Mouse (Mus musculus) CH12.LX (cell line): ENCODE measurements around the gene Emp1. TPM values are rescaled to one million over a fixed set of nuclear protein-coding genes. Genes with fewer than 3 reads are reported as not detected.

Source experiments
- DNase-seq: peaks from one replicate; pipeline ENCODE4 v3.0.0-alpha.2; 2013; ENCODE audit errors: extremely low read depth
- H3K27ac ChIP-seq: 2 replicates; pipeline ENCODE4 v1.5.1; 2012; ENCODE audit warnings: low read depth, mild to moderate bottlenecking, control low read depth, moderate library complexity; ENCODE audit not compliant: insufficient read depth
- H3K27me3 ChIP-seq: replicated peaks from 2 replicates; pipeline ENCODE3; 2012; ENCODE audit warnings: inconsistent platforms
- H3K36me3 ChIP-seq, 2 experiments: replicated peaks in 1 of 2; 2 replicates each; pipeline versions ENCODE3 to v1.6.1; 2012; ENCODE audit warnings: inconsistent platforms in 1 of 2, low read length in 1 of 2, mild to moderate bottlenecking in 1 of 2, mixed read lengths in 1 of 2, moderate library complexity in 1 of 2; ENCODE audit not compliant: control insufficient read depth in 1 of 2, insufficient read depth in 1 of 2
- H3K4me1 ChIP-seq, 2 experiments: 2 replicates each; pipeline ENCODE4 v1.6.1; 2012; ENCODE audit warnings: inconsistent platforms in 1 of 2, moderate library complexity in 1 of 2; ENCODE audit not compliant: insufficient read depth in 2 of 2, control insufficient read depth in 1 of 2
- H3K4me2 ChIP-seq: 2 replicates; pipeline ENCODE4 v1.6.1; 2012; ENCODE audit warnings: low read depth, mild to moderate bottlenecking, control low read depth; ENCODE audit not compliant: poor library complexity, insufficient read depth, severe bottlenecking
- H3K4me3 ChIP-seq, 3 experiments: fragments of 150-350 bp in 1 of 3; sonication (generic) in 1 of 3; replicated peaks in 1 of 3; 2 replicates each; pipeline versions ENCODE3 to v1.5.1; 2011 to 2012; ENCODE audit warnings: low read depth in 2 of 3, low read length in 2 of 3, mild to moderate bottlenecking in 2 of 3, moderate library complexity in 2 of 3, control low read depth in 1 of 3, improper control_type of control experiment in 1 of 3, inconsistent platforms in 1 of 3, mixed read lengths in 1 of 3; ENCODE audit not compliant: poor library complexity in 1 of 3
- H3K79me2 ChIP-seq: replicated peaks from 2 replicates; pipeline ENCODE4 v1.6.1; 2012; ENCODE audit warnings: mild to moderate bottlenecking, moderate library complexity; ENCODE audit not compliant: control insufficient read depth, poor library complexity, insufficient read depth, severe bottlenecking; ENCODE audit errors: extremely low read depth
- H3K9ac ChIP-seq: 2 replicates; pipeline ENCODE4 v1.6.1; 2012; ENCODE audit warnings: low read depth, mild to moderate bottlenecking, control low read depth, moderate library complexity; ENCODE audit not compliant: insufficient read depth
- H3K9me3 ChIP-seq: replicated peaks from 2 replicates; pipeline ENCODE3; 2012; ENCODE audit warnings: low read length, inconsistent platforms, mixed read lengths
- E2F4 ChIP-seq: IDR thresholded peaks from 2 replicates; pipeline ENCODE4 v1.6.1; 2011; ENCODE audit warnings: low read depth, low read length, improper control_type of control experiment; ENCODE audit not compliant: insufficient replicate concordance
- EP300 ChIP-seq: IDR thresholded peaks from 2 replicates; pipeline ENCODE4 v1.6.1; 2011; ENCODE audit warnings: low read length, improper control_type of control experiment
- ETS1 ChIP-seq: conservative IDR thresholded peaks from 2 replicates; pipeline ENCODE4 v1.6.1; 2012; ENCODE audit warnings: low read depth, mild to moderate bottlenecking, inconsistent platforms, low read length, improper control_type of control experiment, moderate library complexity
- GABPA ChIP-seq: IDR thresholded peaks from 2 replicates; pipeline ENCODE4 v1.6.1; 2012; ENCODE audit warnings: low read depth, low read length, improper control_type of control experiment, inconsistent platforms; ENCODE audit not compliant: insufficient replicate concordance
- HCFC1 ChIP-seq: IDR thresholded peaks from 2 replicates; pipeline ENCODE4 v1.6.1; 2012; ENCODE audit warnings: low read depth, mild to moderate bottlenecking, inconsistent platforms, low read length, improper control_type of control experiment
- IRF4 ChIP-seq: IDR thresholded peaks from 2 replicates; pipeline ENCODE4 v1.6.1; 2014; ENCODE audit warnings: low read depth, mild to moderate bottlenecking, inconsistent platforms, low read length, improper control_type of control experiment
- JUN ChIP-seq: IDR thresholded peaks from 2 replicates; pipeline ENCODE4 v1.6.1; 2011; ENCODE audit warnings: low read depth, mild to moderate bottlenecking, low read length, improper control_type of control experiment, moderate library complexity; ENCODE audit not compliant: insufficient read depth
- MAX ChIP-seq: IDR thresholded peaks from 2 replicates; pipeline ENCODE4 v1.6.1; 2011; ENCODE audit warnings: low read length, improper control_type of control experiment
- MXI1 ChIP-seq: IDR thresholded peaks from 2 replicates; pipeline ENCODE4 v1.6.1; 2011; ENCODE audit warnings: mild to moderate bottlenecking, low read depth, low read length, improper control_type of control experiment
- MYC ChIP-seq: IDR thresholded peaks from 2 replicates; pipeline ENCODE4 v1.6.1; 2011; ENCODE audit warnings: low read depth, mild to moderate bottlenecking, improper control_type of control experiment, low read length
- NELFE ChIP-seq: IDR thresholded peaks from 2 replicates; pipeline ENCODE4 v1.6.1; 2011; ENCODE audit warnings: low read depth, low read length, improper control_type of control experiment
- NRF1 ChIP-seq: IDR thresholded peaks from 2 replicates; pipeline ENCODE4 v1.6.1; 2014; ENCODE audit warnings: low read depth, mild to moderate bottlenecking, inconsistent platforms, low read length, improper control_type of control experiment, moderate library complexity
- SMC3 ChIP-seq: IDR thresholded peaks from 2 replicates; pipeline ENCODE4 v1.6.1; 2011; ENCODE audit warnings: low read depth, low read length, improper control_type of control experiment
- USF2 ChIP-seq: conservative IDR thresholded peaks from 2 replicates; pipeline ENCODE4 v1.6.1; 2011; ENCODE audit warnings: low read depth, low read length, improper control_type of control experiment
- ZMIZ1 ChIP-seq: IDR thresholded peaks from 2 replicates; pipeline ENCODE4 v1.6.1; 2012; ENCODE audit warnings: low read depth, mild to moderate bottlenecking, inconsistent platforms, low read length, improper control_type of control experiment
- dilution Hi-C: fragments of 300-500 bp; cut with MboI; formaldehyde crosslinking; loops from 2 replicates; pipeline ENCODE4 v1.14.3; 2020; ENCODE audit warnings: low sequenced_read_pairs; ENCODE audit not compliant: extremely low pct_unique_long_range_greater_than_20kb, extremely low pct_ligation_motif_present
- in situ Hi-C: fragments of 300-500 bp; cut with MboI; formaldehyde crosslinking; loops from 3 replicates; pipeline ENCODE4 v1.14.3; 2019; ENCODE audit warnings: low sequenced_read_pairs, low pct_ligation_motif_present, low pct_unique_long_range_greater_than_20kb, mixed read lengths
- polyA plus RNA-seq: library from polyadenylated mRNA; unstranded; fragments of >175 nt; gene quantifications from 2 replicates; pipeline ENCODE4 v1.2.1, GENCODE M21; 2012; ENCODE audit warnings: low read depth; ENCODE audit not compliant: insufficient read length
- total RNA-seq, 2 experiments: library from RNA; depleted of rRNA; stranded (reverse); fragments of 300-350 nt in 1 of 2; fragments of >200 nt in 1 of 2; gene quantifications; 2 replicates each; pipeline ENCODE4 v1.2.3; 2012 to 2014

Emp1 gene
- total and polyA plus RNA-seq, 3 experiments, result 1.9 to 11.3 (median 7.0) TPM

- dilution Hi-C loops, result no loop called here
These were observed 67.0 kb downstream of the Emp1 start for GRCm38 (mm10) chr6:135429268-135429909.

GRCm38 (mm10) chr6:135430441-135430970, 68.2 kb downstream of the Emp1 start:
- in situ Hi-C loops (loop anchor here (25.0 kb wide), 1 partner anchor 932 kb away; no protein-coding TSS in a partner anchor), dilution Hi-C loops (no loop called here)
- Histone ChIP-seq H3K9ac (no peak overlapping the region), H3K27ac (no peak overlapping the region), H3K27me3 (peaks cover 47% of the 10 kb centered on the region), H3K36me3 (no peaks in the 10 kb centered on the region), H3K9me3 (no peaks in the 10 kb centered on the region), H3K79me2 (no peaks in the 10 kb centered on the region), H3K4me1 (no peaks in the 10 kb centered on the region), H3K4me2 (no peak overlapping the region), H3K4me3 (no peak overlapping the region)
- TF ChIP-seq E2F4, result no peak
- TF ChIP-seq MAX, result no peak
- TF ChIP-seq NELFE, result no peak
- TF ChIP-seq JUN, result no peak
- no peak for TF ChIP-seq GABPA
- TF ChIP-seq ZMIZ1, result no peak
- no peak for TF ChIP-seq MYC
- TF ChIP-seq EP300, result no peak
- no peak for TF ChIP-seq IRF4
- no peak for TF ChIP-seq NRF1
- DNase-seq, result no peak

More at GRCm38 (mm10) chr6:135429268-135429909, 67.0 kb downstream of the Emp1 start:
- H3K9ac ChIP-seq, result no peak overlapping the region
- H3K36me3 ChIP-seq, result no peaks in the 10 kb centered on the region
- no peak overlapping the region for H3K4me2 ChIP-seq
- H3K9me3 ChIP-seq, result no peaks in the 10 kb centered on the region
- H3K4me3 ChIP-seq, result no peak overlapping the region
- no peaks in the 10 kb centered on the region for H3K4me1 ChIP-seq
- DNase-seq, result no peak
- H3K27me3 ChIP-seq, result peaks cover 44% of the 10 kb centered on the region
- in situ Hi-C loops, result loop anchor here (25.0 kb wide), 1 partner anchor 933 kb away; no protein-coding TSS in a partner anchor
- H3K79me2 ChIP-seq, result no peaks in the 10 kb centered on the region
- no peak overlapping the region for H3K27ac ChIP-seq
- TF ChIP-seq NELFE (no peak), SMC3 (no peak), MXI1 (no peak), HCFC1 (no peak), USF2 (no peak), JUN (no peak), ZMIZ1 (no peak), ETS1 (no peak)

Other genes with a start within 250 kb of the Emp1 start
- gene Gprc5d, start 244.3 kb upstream of the Emp1 start, total RNA-seq (2012; rRNA removed), result not detected in 2 replicates
- gene Gprc5d, start 244.3 kb upstream of the Emp1 start, total RNA-seq (2014; rRNA removed), result not detected in 2 replicates
- gene Gprc5d, start 244.3 kb upstream of the Emp1 start, polyA plus RNA-seq, result not detected in 2 replicates
- 0.04 TPM in 2 replicates for gene Fam234b, start 164.6 kb upstream of the Emp1 start, total RNA-seq (2012; rRNA removed)
- 0.20 and 0.23 TPM in 2 replicates for gene Fam234b, start 164.6 kb upstream of the Emp1 start, total RNA-seq (2014; rRNA removed)
- gene Fam234b, start 164.6 kb upstream of the Emp1 start, polyA plus RNA-seq, result 0.49 and 0.76 TPM in 2 replicates
- gene Hebp1, start 164.5 kb upstream of the Emp1 start, total RNA-seq (2012; rRNA removed), result not detected in 2 replicates
- gene Hebp1, start 164.5 kb upstream of the Emp1 start, total RNA-seq (2014; rRNA removed), result not detected in 2 replicates
- gene Hebp1, start 164.5 kb upstream of the Emp1 start, polyA plus RNA-seq, result not detected in 2 replicates
- not detected in 2 replicates for gene Gsg1, start 108.2 kb upstream of the Emp1 start, total RNA-seq (2012; rRNA removed)
- not detected in 2 replicates for gene Gsg1, start 108.2 kb upstream of the Emp1 start, total RNA-seq (2014; rRNA removed)
- not detected in 2 replicates for gene Gsg1, start 108.2 kb upstream of the Emp1 start, polyA plus RNA-seq
- not detected in 2 replicates for gene Pbp2, start 52.1 kb upstream of the Emp1 start, total RNA-seq (2012; rRNA removed)
- gene Pbp2, start 52.1 kb upstream of the Emp1 start, total RNA-seq (2014; rRNA removed), result not detected in 2 replicates
- not detected in 2 replicates for gene Pbp2, start 52.1 kb upstream of the Emp1 start, polyA plus RNA-seq